Mouse (Mus musculus): ENCODE results near the gene Atp1b2. TPM values are rescaled to one million over a fixed set of nuclear protein-coding genes. Genes with fewer than 3 reads are reported as not detected.
"Not testable (repeated sequence)": the region's sequence is repeated elsewhere in the genome, so short reads cannot be mapped to it uniquely, and the experiment has no call there.

Atp1b2 gene
- polyA plus RNA-seq (2015; fragmentation: Nextera tagmentation; extraction: Ambion mirVana) = 60.0 and 60.9 TPM in 2 replicates

DNA sequence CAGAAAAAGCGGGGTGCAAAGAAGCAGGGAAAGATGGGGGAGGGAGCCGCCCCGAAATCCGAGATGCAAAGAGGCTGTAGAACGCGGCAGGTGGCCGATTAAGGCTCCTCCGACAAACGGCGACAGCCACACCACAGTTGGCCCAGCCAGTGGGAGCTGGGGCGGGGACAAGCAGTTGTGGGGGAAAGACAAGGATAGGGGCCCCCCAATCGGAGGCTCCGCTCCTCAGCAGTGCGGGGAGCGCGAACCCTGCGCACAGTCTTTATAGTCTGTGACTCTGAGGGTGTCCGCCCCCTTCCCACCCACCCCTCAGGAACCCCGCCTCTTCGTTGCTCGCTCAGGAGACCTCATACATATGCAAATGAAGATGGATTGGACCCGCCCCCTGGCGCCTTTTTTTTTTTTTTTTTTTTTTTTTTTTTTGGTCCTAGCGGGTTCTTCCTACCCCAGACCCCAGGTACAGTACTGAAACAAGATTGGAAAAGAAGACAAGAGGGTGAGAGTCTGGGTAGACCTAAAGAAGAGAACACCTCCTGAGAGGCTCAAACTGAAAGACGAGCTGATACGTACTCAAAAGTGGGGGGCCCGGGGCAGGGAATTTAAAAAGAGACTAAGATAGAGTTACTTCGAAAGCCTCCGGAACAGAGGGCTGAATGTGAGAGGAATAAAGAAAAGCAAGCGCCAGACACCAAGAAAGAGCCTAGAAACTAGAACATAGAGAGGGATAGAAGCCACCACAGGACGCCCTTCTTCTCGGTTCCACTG lies at the start of gene Atp1b2:
Atp1b2 (minus strand) TSS at position 217 of the 765 bp plus-strand sequence.
- 2% methylated on average over 32 of the region's 32 CpGs for WGBS
- Histone ChIP-seq H3K4me2 (peak within 1 kb of the TSS; percentile 90), H3K9me3 (no peaks in the 10 kb centered on the region), H3K27ac (peak within 1 kb of the TSS; percentile 81), H3K4me3 (peak within 1 kb of the TSS; percentile 79), H3K27me3 (replicated peaks) (no peaks in the 10 kb centered on the region), H3K4me1 (peaks cover 23% of the 10 kb centered on the region), H3K36me3 (replicated peaks) (peaks cover 8% of the 10 kb centered on the region; the same call in 1 of the 2 replicates), H3K9ac (peak within 1 kb of the TSS; percentile 75)
- ATAC-seq (replicated peaks) = peak; percentile 93

DNA sequence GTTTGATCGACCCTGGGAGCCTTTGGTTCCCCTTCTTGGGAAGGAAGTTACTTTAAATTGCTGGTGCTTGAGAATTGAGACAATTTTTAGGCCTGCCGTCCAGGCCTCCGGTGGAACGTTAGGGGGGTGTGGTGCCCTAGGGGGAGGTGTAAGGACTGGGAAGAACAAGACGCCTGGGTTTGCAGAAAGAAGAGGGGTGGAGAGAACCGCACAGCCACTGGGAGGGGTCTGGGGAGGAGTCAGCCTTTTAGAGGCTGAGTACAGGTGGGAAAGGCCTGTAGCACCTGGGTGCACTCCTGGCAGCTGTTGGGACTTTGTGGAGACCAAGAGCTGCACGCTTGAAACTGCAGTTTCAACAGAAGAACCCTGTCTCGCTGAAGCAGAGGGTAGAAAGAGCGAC lies 49.0 kb upstream of the Atp1b2 start:
- Histone ChIP-seq H3K9ac (no peak overlapping the region), H3K9me3 (no peaks in the 10 kb centered on the region), H3K27ac (no peak overlapping the region), H3K4me3 (no peak overlapping the region), H3K4me1 (peaks cover 9% of the 10 kb centered on the region), H3K4me2 (no peak overlapping the region), H3K27me3 (replicated peaks) (no peaks in the 10 kb centered on the region), H3K36me3 (replicated peaks) (peaks cover 51% of the 10 kb centered on the region)
- no peak for ATAC-seq (replicated peaks)
- 47% methylated on average over 9 of the region's 9 CpGs for WGBS

DNA sequence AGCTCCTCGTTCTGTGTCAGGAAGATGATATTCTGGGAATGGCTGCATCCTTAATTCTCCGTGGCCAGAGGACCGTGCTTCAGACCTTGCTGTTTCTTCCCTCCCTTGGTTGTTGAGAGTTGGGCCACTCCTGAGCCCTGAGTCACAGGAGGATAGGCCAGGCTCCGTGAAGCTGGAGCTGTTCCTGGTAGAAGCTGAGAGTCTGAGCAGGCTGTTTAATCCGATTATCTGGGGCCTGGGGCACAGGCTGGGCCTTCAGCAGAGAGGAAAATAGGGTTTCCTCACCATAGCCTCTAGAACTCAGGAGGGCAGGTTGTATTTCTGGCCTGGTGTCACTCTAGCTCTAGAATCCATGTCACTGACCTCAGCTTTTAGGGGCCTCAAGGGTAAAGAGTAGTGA lies 47.7 kb upstream of the Atp1b2 start:
- H3K36me3 ChIP-seq (replicated peaks) = peaks cover 58% of the 10 kb centered on the region
- no peak overlapping the region for H3K9ac ChIP-seq
- H3K27ac ChIP-seq = peak overlapping the region; percentile 43; the same call in 1 of the 2 replicates
- WGBS = 53% methylated on average over 5 of the region's 5 CpGs
- ATAC-seq (replicated peaks) = no peak
- no peak overlapping the region for H3K4me3 ChIP-seq
- no peaks in the 10 kb centered on the region for H3K9me3 ChIP-seq
- H3K4me2 ChIP-seq = no peak overlapping the region
- H3K4me1 ChIP-seq = peaks cover 9% of the 10 kb centered on the region
- H3K27me3 ChIP-seq (replicated peaks) = no peaks in the 10 kb centered on the region

DNA sequence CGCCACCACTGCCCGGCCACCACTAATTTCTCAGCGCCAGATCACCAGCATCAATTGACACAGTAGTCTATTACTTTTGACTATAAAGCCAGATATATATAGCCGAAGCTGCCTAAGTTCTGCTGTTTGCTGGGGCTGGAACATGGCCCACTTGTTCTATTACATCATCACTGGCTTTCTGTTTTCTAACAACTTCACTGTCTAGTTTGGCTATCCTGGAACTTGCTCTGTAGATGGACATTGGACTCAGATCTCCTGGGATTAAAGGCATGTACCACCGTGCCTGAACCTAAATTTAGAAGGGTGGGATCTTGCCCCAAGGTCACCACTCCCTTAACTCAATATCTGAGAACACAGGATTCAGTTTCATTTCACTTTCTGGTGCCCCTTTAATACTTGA lies 40.1 kb upstream of the Atp1b2 start:
- Histone ChIP-seq H3K9ac (no peak overlapping the region), H3K36me3 (replicated peaks) (peaks cover 86% of the 10 kb centered on the region), H3K9me3 (no peaks in the 10 kb centered on the region), H3K4me2 (no peak overlapping the region), H3K4me1 (no peaks in the 10 kb centered on the region), H3K4me3 (no peak overlapping the region), H3K27me3 (replicated peaks) (no peaks in the 10 kb centered on the region), H3K27ac (no peak overlapping the region)
- ATAC-seq (replicated peaks) = no peak
- WGBS = 92% methylated on average over 5 of the region's 5 CpGs

DNA sequence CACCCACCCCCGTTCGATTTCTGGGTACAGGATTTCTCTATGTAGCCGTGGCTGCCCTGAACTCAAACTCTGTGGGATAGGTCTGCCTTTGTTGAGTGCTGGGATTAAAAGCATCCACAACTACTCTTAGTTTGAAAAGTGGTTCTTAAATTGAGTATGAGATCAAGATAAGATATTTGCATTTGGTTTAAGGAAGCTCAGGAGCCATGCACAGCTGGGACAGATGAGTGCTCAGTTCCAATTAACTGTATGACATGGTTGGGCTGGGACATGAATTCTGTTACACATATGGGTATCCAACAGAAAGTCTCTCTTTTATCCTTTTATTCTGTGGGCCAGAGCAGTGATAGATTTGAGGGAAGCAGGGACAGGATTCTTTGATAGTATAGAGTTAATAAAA lies 29.7 kb upstream of the Atp1b2 start:
- Histone ChIP-seq H3K4me2 (peak overlapping the region; percentile 59), H3K9me3 (no peaks in the 10 kb centered on the region), H3K4me3 (no peak overlapping the region), H3K9ac (no peak overlapping the region), H3K36me3 (replicated peaks) (peaks cover 7% of the 10 kb centered on the region; the same call in 1 of the 2 replicates), H3K27ac (no peak overlapping the region), H3K27me3 (replicated peaks) (no peaks in the 10 kb centered on the region), H3K4me1 (peaks cover 39% of the 10 kb centered on the region)
- no peak for ATAC-seq (replicated peaks)
- WGBS = 83% methylated on average over 3 of the region's 3 CpGs

DNA sequence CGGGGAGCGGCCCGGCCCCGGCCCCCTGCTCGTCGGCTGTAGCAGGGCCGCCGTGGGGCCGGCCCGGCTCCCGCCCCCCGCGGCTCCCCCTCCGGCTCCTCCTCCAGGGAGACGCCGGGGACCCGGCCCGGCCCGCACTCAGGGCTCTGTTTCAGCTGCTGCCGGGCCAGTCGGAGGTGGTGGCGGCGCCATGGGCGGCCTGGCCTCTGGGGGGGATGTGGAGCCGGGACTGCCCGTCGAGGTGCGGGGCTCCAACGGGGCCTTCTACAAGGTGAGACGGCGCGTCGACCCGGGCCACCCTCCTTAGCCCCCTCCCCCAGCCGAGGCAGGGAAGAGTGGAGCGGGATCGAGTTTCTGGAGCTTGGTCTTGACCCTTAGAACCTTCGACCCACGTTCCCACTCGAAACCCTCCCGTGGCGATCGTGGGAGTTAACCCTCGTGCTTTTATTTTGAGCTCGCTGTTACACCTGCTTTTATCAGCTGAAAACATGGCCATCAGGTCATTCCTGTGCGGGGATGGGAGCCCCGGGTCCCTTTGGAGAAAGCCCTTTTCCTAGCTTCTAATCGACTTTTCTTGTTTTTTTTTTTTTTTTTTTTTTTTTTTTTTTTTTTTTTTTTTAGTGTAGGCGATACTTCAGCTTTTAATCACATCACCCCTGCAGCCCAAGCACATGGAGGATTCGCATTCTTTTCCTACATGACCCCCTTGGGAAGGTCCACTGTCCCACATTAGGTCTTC lies 27.6 kb upstream of the Atp1b2 start:
- ATAC-seq (replicated peaks) = peak; percentile 64
- Histone ChIP-seq H3K27ac (peak overlapping the region; percentile 95), H3K9ac (peak overlapping the region; percentile 98), H3K36me3 (replicated peaks) (no peaks in the 10 kb centered on the region; the same call in 1 of the 2 replicates), H3K27me3 (replicated peaks) (no peaks in the 10 kb centered on the region), H3K4me1 (peaks cover 39% of the 10 kb centered on the region), H3K4me3 (peak overlapping the region; percentile 92), H3K9me3 (no peaks in the 10 kb centered on the region), H3K4me2 (peak overlapping the region; percentile 59)
- under 1% methylated on average over 33 of the region's 50 CpGs for WGBS

DNA sequence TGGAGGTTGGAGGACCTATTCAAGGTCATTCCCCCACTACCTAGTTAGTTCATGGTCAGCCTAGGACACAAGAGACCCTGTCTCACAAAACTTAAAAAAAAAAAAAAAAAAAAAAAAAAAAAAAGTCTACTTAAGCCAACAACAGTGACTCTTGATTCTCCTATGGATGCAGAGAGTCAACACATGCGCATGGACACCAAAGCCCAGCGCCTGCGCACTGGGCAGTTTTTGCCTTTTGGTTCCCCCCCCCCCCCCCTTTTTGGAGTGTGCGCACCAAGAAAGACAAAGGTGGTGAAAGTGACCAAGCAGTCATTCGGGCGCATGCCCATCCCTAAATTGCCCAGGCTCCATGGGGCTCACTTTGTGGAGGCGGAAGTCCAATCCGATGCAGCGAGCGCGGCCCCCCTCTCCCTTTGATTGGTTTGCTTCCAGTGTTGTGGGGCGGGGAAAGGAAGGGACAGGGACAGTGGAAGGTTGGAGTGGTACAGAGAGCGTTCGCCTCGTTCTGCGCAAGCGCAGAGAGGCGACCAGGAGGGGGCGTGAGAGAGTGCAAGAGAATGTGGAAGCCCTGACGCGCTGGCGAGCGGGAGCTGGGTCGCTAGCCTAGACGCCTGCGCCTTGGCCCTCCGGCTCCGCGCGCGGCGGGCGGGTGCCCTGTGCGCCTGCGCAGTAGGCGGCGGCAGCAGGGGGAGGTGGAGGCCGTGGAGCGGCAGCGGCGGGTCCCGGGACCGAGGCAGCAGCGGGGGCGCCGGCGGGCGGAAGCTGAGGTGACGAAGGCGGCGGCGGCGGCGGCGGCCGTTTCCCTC lies 26.7 kb upstream of the Atp1b2 start, which contains the start of gene Fxr2:
Fxr2 (plus strand) TSS at position 707 of the 806 bp plus-strand sequence.
- peak; percentile 99 for ATAC-seq (replicated peaks)
- Histone ChIP-seq H3K9me3 (no peaks in the 10 kb centered on the region), H3K36me3 (replicated peaks) (no peaks in the 10 kb centered on the region; the same call in 1 of the 2 replicates), H3K27me3 (replicated peaks) (no peaks in the 10 kb centered on the region), H3K4me2 (peak within 1 kb of the TSS; percentile 59), H3K4me1 (peaks cover 39% of the 10 kb centered on the region), H3K27ac (peak within 1 kb of the TSS; percentile 95), H3K4me3 (peak within 1 kb of the TSS; percentile 92), H3K9ac (peak within 1 kb of the TSS; percentile 98)
- WGBS = under 1% methylated on average over 55 of the region's 56 CpGs

DNA sequence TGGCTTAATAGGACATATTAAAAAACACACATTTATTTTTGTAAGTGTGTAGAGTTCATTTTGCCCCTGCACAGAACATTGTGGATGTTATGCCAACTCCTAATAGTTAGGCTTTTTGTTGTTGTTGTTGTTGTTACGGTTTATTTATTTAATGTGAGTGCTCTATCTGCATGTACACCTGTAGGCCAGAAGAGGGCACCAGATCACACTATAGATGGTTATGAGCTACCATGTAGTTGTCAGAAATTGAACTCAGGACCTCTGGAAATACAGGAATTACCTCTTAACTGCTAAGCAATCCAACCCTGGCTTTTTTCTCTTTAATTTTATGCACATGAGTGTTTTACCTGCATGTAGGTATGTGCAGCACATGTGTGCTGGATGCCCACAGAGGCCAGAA lies 24.1 kb upstream of the Atp1b2 start:
- WGBS = 63% methylated on average over 1 of the region's 1 CpGs

DNA sequence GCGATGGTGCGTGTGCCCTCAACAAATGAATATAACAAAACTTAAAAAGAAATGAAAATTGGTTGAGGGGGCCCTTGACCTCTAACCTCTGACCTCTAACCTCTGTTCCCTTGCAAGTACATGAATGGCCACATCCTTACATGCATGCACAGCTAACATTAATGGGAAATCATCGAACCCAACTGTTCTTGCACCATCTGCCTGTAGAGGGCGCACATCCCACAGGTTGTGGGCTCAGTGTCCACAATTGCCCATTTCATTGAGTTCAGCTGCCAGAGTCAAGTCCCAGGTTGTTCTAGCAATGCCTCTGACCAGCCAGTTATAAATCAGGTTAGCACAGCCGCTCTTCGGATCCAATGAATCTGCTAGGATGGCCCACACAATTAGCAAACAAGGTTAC lies 22.5 kb upstream of the Atp1b2 start:
- no peak overlapping the region for H3K27ac ChIP-seq
- WGBS = 38% methylated on average over 6 of the region's 6 CpGs

More for the DNA sequence above, 24.1 kb upstream of the Atp1b2 start:
- H3K9ac ChIP-seq = no peak overlapping the region
- H3K9me3 ChIP-seq = no peaks in the 10 kb centered on the region
- no peak overlapping the region for H3K4me2 ChIP-seq
- H3K4me3 ChIP-seq = no peak overlapping the region
- no peaks in the 10 kb centered on the region for H3K36me3 ChIP-seq (replicated peaks)
- ATAC-seq (replicated peaks) = no peak
- no peaks in the 10 kb centered on the region for H3K27me3 ChIP-seq (replicated peaks)
- H3K4me1 ChIP-seq = peaks cover 17% of the 10 kb centered on the region
- H3K27ac ChIP-seq = no peak overlapping the region

DNA sequence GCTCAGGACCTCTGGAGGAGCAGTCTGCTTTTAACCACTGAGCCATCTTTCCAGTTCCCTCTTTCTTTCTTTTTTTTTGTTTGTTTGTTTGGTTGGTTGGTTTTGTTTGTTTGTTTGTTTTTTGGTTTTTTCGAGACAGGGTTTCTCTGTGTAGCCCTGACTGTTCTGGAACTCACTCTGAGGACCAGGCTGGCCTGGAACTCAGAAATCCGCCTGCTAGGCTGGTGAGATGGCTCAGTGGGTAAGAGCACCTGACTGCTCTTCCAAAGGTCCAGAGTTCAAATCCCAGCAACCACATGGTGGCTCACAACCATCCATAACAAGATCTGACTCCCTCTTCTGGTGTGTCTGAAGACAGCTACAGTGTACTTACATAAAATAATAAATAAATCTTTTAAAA lies 18.6 kb upstream of the Atp1b2 start:
- not testable (repeated sequence) for H3K4me3 ChIP-seq; ATAC-seq (replicated peaks); H3K9ac ChIP-seq; H3K4me2 ChIP-seq; H3K27me3 ChIP-seq (replicated peaks); H3K36me3 ChIP-seq (replicated peaks); H3K27ac ChIP-seq; H3K9me3 ChIP-seq
- H3K4me1 ChIP-seq = peaks cover 11% of the 10 kb centered on the region
- WGBS = 86% methylated on average over 2 of the region's 2 CpGs

More for the DNA sequence above, 22.5 kb upstream of the Atp1b2 start:
- Histone ChIP-seq H3K4me2 (no peak overlapping the region), H3K4me3 (no peak overlapping the region), H3K27me3 (replicated peaks) (no peaks in the 10 kb centered on the region), H3K4me1 (peaks cover 5% of the 10 kb centered on the region), H3K36me3 (replicated peaks) (no peaks in the 10 kb centered on the region), H3K9me3 (no peaks in the 10 kb centered on the region), H3K9ac (no peak overlapping the region)
- ATAC-seq (replicated peaks) = no peak

DNA sequence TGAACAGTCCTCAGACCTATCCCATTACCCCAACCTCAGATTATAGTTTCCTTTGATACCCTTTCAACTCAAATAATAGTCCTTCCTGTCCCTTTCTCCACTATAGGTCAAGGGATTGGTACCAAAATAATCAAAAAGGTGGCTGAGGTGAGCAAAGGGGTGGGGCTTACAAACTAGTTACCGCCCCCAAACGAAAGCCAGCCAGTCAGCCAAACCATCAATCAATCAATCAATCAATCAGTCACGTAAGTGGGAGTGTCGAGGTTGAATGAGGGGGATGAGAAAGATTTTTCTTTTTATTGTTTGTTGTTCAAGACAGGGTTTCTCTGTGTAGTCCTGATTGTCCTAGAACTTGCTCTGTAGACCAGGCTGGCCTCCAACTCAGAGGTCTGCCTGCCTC lies 17.3 kb upstream of the Atp1b2 start:
- H3K9me3 ChIP-seq = no peaks in the 10 kb centered on the region
- peak overlapping the region; percentile 63; the same call in 1 of the 2 replicates for H3K9ac ChIP-seq
- peak overlapping the region; percentile 79 for H3K4me2 ChIP-seq
- no peak overlapping the region; the same call in 1 of the 2 replicates for H3K27ac ChIP-seq
- ATAC-seq (replicated peaks) = no peak
- no peaks in the 10 kb centered on the region for H3K27me3 ChIP-seq (replicated peaks)
- H3K4me3 ChIP-seq = peak overlapping the region; percentile 50
- no peaks in the 10 kb centered on the region for H3K36me3 ChIP-seq (replicated peaks)
- WGBS = 72% methylated on average over 4 of the region's 4 CpGs
- H3K4me1 ChIP-seq = peaks cover 11% of the 10 kb centered on the region

DNA sequence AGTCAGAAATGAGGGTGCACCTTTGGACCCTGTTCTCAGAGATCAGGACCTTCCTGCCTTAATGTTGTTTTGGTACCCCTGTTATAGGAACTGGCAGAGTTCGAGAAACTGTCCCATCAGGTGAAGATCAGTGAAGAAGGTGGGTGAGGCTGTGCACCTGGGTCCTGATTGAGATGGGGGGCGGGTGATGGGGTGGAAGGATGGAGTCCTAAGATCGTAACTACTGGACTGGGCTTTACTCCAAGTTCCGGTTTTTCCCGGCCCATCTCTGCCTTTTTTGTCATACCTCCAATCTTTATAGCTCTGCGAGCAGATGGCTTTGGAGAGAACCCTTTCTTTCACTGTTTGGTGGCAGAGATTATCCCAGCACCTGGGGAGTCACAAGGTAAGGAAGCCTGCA lies 16.7 kb upstream of the Atp1b2 start:
- 47% methylated on average over 6 of the region's 6 CpGs for WGBS
- ATAC-seq (replicated peaks) = peak; percentile 56

More for the DNA sequence above, 16.7 kb upstream of the Atp1b2 start:
- peak overlapping the region; percentile 79 for H3K4me2 ChIP-seq
- H3K36me3 ChIP-seq (replicated peaks) = no peaks in the 10 kb centered on the region
- H3K9me3 ChIP-seq = no peaks in the 10 kb centered on the region
- peak overlapping the region; percentile 63 for H3K9ac ChIP-seq
- H3K27ac ChIP-seq = peak overlapping the region; percentile 82
- peak overlapping the region; percentile 50 for H3K4me3 ChIP-seq
- peaks cover 11% of the 10 kb centered on the region for H3K4me1 ChIP-seq
- H3K27me3 ChIP-seq (replicated peaks) = no peaks in the 10 kb centered on the region
